Mouse (Mus musculus) right cerebral cortex, adult 18-20 months (tissue): ENCODE measurements around the gene Sult5a1.
"Not testable (repeated sequence)": the region's sequence is repeated elsewhere in the genome, so short reads cannot be mapped to it uniquely, and the experiment has no call there.

Experiments
- DNase-seq: peaks from one replicate; pipeline ENCODE4 v3.0.0; 2022; ENCODE audit warnings: mixed read lengths

Gene Sult5a1

DNA sequence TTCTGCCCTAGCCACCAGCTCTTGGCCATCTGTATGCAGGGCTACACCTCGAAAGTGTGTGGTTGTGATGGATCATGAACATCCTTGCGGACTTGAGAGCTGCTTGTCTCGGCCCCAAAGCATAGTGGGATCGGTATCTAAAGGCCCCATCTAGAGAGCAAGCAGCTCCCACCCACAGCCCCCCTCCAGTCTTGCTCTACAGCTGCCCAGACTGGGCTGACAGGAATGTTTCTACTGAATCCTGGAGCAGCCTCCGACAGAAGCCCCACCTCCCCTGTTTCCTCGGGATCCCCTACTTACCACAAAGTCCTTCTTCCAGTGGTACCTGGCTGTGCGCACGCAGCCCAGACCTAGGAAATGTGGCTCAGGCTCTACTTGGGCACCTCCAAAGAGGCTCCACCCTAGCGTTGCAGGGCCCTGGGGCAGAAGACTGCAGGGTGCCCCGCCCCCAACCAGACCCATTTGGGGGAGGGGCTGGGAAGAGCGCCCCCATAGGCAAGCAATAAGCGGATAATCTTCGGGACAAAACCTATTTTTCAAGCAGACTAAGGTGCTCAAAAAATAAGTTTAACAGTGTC lies at the start of gene Sult5a1:
Gene Sult5a1 (minus strand): TSS at position 428 of the 578 bp plus-strand sequence.
- no peak for DNase-seq

DNA sequence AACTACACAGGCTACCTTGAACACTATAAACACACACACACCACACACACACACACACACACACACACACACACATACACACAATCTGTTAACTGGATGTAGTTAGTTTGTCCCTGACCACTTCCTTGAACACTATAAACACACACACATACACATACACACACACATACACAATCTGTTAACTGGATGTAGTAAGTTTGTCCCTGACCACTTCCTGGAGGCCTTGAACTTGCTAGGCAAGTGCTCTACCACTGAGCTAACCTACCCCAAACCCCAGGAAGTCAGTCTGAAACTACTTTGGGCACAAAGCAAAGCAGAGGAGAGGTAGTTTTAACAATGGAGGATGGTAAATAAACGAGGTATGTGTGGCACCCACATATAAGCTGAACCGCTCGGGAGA lies 45.5 kb upstream of the Sult5a1 start:
- no peak for DNase-seq

DNA sequence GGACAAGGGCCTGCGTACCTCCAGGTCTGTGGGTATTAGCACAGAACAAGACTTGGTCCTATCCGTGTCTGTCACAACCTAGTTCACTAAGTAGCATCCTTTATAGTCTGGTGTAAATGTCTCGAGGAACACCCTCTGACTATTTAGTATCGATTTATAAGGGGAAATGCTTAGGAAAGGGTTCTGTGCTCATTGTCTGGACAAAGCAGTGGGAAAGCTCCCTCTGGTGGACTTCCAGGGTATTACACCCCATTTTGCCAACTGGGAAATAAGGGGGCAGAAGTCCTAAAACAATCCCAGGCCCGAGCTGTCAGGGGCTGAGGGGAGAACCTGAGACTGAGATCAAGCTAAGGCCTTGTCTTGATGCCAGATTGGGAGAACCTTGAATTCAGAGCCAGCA lies 44.2 kb upstream of the Sult5a1 start:
- peak; percentile 52 for DNase-seq

DNA sequence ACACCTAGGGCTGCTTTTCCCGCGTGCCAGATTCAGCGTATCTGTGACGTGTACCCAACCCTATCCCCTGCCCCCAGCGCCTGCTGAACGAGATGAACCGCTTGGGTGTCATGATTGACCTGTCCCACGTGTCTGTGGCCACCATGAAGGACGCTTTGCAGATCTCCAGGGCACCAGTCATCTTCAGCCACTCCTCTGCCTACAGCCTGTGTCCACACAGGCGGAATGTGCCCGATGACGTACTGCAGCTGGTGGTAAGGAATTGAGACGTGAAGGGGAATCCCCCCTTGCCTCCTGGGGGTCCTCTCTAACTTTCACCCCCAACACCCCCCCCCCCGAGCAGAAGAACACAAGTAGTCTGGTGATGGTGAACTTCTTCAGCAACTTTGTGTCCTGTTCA lies 41.7 kb upstream of the Sult5a1 start:
- no peak for DNase-seq

DNA sequence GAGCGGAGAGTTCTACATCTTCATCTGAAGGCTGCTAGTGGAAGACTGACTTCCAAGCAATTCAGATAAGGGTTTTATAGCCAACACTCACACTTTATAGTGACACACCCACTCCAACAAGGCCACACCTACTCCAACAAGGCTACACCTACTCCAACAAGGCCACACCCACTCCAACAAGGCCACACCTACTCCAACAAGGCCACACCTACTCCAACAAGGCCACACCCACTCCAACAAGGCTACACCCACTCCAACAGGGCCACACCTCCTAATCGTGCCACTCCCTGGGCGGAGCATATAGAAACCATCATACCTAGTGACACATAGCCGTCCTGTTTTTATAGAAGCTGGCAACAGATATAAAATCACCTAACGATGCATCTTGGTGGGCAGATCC lies 38.9 kb upstream of the Sult5a1 start:
- not testable (repeated sequence) for DNase-seq

DNA sequence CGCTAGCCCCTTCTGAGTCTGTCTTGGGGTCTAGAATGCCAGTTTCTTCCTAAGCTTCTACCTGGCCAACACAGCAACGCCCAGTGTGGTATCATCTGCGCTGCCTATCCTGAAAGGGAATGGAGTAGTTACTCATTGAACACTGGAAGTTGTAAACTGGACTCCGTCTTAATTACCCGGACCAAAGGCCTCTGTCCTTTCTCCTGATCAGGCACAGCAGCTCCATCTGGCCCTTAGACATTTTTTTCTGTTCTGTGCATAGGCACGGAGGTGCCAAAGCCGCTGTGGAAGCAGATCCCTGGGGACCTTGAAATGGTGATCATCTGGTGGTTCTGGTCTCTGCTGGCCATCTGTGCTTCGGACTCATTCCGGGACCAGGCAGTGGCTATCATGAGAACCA lies 35.7 kb upstream of the Sult5a1 start:
- DNase-seq: no peak

DNA sequence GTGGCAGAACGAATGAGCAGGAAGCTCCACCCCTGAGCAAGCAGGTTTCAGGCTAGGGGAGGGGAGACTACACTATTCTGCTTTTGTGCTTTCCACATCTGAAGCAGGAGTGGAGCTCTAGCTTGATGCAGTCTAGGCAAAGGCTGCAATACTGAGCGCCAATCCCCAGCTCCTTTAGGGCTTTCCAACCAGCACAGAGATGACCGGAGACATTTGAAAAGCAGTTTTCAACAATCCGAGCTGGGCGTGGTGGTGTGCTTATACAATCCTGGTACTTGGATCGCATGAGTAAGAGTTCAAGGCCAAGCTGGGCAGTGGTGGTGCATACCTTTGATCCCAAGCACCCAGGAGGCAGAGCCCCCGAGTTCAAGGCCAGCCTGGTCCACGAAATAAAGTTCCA lies 33.8 kb upstream of the Sult5a1 start:
- DNase-seq: no peak

DNA sequence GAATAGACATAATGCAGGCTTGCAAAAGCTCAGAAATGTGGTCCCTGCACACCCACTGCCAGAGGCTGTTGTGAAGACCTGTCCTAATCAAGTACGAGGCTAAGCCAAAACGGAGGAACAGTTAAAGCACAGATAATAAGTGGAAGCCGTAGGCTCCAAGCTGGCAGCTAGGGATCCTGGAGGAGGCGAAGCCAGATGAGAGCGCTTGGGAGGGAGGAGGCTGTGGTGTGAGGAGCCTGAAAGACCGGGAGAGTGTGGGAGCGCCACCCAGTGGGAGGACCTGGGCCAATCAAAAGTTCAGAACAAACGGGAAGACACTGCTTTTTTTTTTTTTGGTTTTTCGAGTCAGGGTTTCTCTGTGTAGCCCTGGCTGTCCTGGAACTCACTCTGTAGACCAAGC lies 32.6 kb upstream of the Sult5a1 start:
- peak; percentile 82 for DNase-seq

DNA sequence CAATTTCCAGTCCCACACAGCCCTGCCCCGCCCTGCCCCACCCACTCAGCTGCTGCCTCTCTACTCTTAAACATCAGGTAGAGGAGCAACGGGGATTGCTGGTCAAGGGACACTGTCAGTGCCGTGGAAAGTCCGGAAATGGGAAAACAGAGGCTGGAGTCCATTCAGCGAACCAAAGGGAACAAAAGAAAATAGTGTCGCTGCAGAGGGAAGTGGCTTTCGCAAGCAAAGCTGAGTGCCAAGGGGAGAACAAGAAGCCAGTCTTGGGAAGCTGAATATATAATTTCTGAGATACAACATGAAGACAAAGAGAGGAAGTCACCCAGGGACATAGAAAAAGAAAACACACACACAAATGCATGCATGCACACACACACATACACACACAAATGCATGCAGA lies 30.7 kb upstream of the Sult5a1 start:
- DNase-seq: no peak

DNA sequence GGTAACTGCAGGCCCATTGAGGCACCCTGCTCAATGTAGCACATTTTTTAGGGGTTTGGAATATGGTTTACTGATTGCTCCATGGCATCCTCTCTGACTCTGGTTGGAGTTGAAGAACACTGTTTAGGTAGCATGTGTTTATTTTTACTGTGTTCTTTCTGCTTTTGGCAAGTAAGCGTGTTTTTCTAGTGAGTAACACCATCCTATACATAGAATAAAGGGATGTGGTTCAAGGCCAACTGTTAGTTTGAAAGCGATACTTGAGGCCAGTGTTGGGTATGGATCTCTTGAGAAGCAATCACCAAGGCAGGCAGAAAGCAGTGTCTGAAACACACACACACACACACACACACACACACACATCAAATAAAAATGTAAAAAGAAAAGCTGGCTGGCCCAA lies 29.9 kb upstream of the Sult5a1 start:
- DNase-seq: no peak

DNA sequence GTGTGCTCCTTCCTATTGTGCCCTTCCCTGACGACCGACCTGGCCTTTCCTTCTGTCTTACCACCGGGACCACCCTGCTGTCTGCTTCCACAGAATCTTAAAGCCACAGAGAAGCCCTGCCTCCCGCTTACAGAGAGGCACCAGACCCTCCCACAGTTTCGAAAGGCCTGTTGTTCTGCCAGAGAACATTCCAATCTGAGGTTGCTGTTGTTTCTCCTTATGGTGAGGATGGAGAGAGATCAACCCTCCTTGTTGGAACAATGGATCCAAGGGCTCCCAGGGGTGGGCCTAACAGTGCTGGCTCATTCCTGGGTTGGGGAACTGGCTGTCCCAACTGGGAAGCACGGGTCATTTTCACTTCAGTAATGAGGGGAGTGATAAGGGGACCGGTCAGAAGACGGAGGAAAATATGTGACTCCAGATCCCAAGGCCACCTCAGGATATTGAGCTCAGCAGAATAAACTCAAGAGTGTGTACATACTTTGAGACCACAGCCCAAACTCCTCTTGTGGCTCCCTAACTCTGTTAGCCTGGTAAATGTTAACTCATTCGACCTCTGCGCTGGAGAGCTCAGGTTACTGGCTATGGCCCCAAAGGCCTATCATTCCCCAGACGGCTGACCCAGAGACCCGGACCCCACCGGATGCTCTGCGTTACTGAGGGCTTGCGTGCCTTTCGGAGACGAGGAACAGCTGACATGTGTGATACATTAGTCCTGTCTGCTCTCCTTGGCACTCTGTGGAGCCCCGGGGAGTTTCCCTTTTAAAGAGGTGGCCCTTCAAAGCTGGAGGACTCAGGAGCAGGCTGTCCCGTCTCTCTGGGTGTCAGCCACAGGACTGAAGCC lies 27.7 kb upstream of the Sult5a1 start, which contains the start of gene Dpep1:
Gene Dpep1 (plus strand): TSS at position 677 of the 844 bp plus-strand sequence.
- DNase-seq: no peak

DNA sequence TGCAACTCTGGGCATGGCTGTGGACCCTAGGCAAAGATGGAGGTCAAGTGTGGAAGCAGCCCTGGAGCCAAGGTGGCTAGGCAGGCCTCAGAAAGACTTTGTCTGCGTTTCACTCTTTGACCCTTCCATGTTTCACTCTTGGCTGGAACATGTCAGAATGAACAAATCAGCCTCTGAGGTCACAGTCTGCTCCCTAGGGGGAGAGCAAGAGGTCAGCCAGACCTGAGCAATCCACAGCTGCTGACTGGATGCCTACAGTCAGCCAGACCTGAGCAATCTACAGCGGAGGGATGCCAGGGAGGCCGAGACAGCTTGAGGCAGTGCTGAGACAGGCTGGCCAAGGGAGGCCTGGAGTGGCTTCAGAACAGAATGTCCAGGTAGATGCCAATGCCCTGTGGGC lies 23.3 kb upstream of the Sult5a1 start:
- no peak for DNase-seq

DNA sequence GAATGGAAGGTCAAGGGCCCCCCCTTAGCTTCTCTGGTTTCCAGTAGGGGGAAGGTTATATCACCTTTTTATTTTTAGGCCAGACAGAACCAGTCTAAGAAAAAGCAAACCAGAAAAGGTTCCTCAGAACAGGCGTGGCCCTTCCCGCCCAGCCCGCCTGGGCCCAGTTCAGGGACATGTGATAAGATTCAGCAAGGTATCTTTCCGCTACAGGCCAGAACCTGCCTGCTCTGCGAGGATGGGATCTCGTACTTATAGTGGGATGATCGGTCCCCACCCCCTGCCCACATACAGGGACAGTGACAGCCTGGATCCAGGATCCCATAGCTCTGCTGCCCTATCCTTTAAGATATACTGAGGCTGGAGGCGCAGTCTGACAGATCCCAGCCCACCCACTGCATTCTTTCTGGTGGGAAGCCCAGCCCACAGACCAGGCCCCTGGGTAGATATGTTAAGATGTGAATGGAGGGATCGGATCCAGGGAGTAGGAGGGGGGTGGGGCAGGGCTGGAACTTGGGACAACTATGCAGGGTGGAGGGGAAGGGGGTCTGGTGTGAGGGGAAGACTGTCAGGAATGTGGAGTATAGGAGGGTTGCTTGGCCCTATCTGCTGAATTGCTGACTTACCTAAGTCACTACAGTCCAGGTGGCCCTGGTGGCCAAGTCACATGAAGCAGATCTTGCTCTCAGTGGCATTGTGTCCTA lies 1.9 kb downstream of the Sult5a1 start:
- no peak for DNase-seq

DNA sequence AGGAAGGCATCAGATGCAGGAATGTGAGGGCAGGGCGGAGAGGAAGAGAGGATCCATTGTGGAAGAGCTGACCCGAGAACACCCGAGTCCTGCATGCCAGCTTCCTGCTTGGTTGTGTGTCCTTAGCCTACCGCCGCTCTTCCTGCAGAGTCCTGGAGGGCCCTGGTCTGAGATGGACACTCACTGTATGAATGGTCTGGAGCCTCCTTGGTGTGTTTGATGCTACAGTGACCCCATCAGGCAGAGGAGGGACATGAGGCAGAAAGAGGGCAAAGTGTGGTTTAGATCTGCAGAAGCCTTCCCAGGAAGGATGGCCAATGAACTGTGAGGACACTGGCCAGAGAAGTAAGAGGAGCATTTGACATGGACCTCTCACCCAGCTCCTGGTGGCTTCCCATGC lies 2.9 kb downstream of the Sult5a1 start:
- no peak for DNase-seq

DNA sequence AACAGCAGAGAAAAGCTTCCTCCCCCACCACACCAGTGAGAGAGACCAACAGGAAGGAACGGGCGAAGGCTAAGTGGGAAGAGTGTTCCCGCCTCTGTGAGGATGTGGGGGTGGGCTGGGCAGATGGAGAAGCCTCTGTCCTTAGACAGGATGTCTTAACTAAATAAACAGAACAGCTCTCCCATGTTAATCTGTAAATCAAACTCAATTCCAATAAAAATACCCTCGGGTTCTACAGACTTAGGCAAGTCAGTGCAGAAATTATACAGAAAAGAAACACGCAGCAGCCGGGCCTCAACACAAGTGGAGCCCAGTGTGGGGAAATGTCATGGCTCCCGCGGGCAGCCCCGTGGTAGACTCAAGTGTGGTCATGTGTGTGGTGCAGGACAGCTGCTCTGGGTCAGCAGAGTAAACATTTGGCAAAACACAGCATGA lies 7.4 kb downstream of the Sult5a1 start:
- peak; percentile 48 for DNase-seq

DNA sequence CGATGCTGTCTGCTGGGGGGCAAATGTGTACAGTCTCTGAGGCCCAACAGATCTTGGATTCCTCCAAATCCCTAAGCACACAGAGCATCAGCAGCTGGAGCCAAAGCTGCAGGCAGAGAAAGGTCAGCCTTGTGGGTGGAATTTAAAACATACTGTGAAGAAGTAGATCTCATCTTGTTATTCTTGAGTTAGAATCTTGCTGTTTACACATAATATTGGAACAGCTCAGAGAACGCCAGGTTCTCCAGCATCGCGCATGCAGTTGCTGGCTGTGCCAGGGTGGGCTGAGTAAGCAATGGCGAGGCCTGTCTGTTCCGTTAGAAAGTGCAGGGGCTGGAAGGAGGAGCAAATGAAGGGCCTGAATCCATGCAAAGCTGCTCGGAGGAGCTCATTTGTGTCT lies 11.7 kb downstream of the Sult5a1 start:
- no peak for DNase-seq

DNA sequence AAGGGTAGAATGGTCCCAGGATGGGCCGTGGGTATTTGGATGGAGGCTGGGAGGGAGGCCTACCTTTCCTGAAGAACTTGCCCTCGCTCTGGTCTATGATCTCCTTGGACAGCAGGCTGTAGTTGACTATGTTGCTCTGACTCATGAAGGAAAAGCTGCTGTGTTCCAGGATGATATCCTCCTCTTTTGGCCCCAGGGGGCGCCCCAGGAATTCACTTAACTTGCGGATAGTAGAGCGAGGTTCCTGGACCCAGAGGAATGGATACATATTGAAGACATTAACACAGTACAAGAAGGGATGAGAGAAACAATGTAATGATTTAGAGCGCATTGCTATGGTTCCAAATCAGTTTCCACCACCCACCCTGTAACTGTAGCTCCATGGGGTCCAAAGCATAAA lies 12.8 kb downstream of the Sult5a1 start:
- no peak for DNase-seq

DNA sequence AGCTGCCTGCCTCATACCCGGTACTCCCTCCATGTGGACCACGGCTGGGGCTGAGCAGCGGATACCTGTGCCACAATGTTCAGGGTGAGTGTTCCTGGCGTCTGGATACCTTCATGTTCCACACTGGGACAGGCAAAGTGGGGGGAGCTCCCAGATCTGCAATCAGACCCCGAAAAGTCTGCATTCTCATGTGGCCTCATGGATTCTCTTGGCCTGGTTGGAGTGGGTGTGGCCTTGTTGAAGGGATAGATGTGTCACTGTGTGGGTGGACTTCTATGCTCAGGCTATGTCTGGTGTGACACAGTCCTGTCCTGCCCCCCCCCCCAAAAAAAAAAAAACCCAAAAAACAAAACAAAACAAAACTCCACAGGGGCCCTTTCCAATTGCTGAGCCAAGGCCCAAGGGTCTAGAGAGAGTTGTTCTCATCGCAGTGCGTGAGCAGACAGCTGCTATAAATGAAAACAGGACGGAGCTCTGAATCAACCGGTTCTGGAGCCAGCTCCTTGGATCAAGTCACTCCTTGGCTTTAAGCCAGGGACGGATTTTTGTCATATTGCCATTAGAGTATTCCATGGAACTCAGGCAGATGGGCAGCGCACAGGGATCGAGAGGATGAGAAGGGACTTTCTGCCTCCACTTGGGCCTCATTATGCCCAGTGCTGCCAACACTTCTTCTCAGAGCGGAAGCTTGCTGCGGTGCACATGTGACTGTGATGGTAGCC lies 16.2 kb downstream of the Sult5a1 start:
- DNase-seq: peak; percentile 79

DNA sequence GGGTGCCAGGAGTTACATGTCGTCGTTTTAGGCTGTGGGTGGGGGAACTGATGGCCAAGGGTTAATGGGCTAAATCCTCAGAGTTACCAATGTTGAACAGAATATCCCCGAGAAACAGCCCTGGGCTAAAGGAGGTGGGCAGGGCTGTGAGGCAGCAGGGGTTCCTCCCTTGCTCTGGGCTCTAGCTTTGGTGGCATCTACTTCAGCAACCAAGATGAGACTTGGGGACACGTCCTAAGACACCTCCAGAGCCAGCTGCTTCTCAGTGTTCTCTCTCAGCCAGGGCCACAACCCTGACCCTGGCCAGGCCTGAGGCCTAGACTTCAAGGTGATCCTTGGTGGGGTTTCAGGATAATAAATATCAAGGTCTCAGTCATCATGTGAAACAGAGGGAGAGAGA lies 19.4 kb downstream of the Sult5a1 start:
- no peak for DNase-seq

DNA sequence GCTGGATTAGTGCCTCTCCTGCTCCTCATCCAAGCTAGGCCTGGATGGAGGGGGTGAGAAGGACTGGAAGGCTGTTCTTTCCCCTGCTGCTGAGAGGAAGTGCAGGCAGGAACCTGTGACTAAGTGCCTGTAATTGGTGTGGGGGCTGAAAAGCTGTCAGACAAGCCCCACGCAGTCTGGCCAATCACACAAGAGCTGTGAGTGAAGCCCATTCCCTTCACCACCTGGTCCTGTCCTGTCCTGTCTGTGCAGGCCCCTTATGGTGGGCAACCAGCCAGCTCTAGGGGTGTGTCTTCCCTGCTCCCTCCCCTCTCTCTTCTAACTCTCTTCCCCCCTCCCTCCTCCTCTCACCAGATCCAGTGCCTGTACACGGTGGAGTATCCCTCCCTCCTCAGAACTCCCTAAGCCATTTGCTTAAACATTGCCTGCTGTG lies 20.5 kb downstream of the Sult5a1 start:
- peak; percentile 73 for DNase-seq

DNA sequence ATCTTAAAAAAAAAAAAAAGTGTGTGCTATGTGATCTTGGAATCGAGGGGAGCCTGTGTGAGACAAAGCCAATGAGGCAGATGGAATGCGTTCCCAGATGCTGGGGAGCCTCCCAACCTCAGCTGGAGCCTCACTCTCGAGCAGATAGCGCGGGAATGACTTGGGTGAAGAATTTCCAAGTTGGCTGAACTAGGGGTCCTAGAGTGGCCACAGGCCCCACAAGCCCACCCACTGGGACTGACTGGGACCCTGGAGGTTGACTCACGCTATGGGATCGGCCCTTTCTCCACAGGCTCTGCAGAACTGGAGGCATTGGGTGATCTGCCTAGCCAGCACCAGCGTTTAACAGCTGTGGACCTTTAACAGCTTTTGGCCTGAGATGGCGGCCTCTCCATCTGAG lies 21.8 kb downstream of the Sult5a1 start:
- DNase-seq: no peak

DNA sequence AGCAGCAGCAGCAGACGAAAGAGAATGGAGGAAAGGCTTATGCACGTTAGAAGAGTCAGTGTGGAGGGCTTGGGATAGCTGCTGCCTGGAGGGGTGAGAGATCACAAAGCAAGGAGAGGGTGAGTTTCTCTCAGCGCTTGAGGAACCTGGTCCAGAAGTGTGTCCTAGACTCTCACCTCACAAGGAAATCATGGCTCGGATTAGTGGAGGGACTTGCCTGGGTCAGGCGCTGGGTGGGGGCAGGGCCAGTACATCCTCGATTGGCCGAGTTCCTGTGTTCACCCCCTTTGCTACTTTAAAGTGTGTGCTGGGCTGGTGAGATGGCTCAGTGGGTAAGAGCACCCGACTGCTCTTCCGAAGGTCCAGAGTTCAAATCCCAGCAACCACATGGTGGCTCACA lies 22.3 kb downstream of the Sult5a1 start:
- no peak for DNase-seq

DNA sequence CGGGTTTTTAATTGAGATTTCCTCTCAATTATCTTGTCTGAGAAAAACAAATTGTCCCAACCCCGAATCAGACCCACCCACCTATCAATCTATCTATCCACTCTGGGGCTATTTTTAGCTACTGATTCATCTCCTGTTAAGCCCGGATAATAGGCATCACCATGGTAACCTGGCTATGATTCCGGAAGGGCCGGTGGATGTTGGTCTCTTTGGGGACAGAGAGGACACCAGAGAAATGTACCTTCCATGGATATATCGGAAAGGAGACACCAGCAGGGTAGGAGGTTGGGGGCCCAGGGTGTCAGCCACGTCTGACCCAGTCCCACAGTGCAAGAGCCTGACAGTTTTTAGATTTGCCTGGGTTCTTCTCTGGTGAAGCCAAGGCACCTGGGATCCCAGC lies 22.7 kb downstream of the Sult5a1 start:
- DNase-seq: no peak
